Mouse (Mus musculus): Measurements from ENCODE around the gene Tex47.
A peak's percentile ranks its signal among the peaks of the same experiment; 100 is the strongest.

Gene Tex47

GRCm38 (mm10) chr5:7303819-7304218 lies at the start of gene Tex47:
Tex47 (plus strand) TSS chr5:7304119.
- DNase-seq: no peak

- no peak for DNase-seq
Observed at GRCm38 (mm10) chr5:7276659-7277455, 27.1 kb upstream of the Tex47 start.

- DNase-seq: no peak
Observed at GRCm38 (mm10) chr5:7284336-7284735, 19.6 kb upstream of the Tex47 start.

- DNase-seq: no peak
Observed at GRCm38 (mm10) chr5:7302969-7303368, 950 bp upstream of the Tex47 start.

- no peak for DNase-seq
Observed at GRCm38 (mm10) chr5:7325594-7325993, 21.7 kb downstream of the Tex47 start.

- DNase-seq: peak; percentile 11
Observed at GRCm38 (mm10) chr5:7344145-7345010, 40.5 kb downstream of the Tex47 start, which contains the start of gene Zfp804b. Zfp804b (minus strand) TSS chr5:7344756.

- DNase-seq: no peak
Observed at GRCm38 (mm10) chr5:7345011-7345389, 41.1 kb downstream of the Tex47 start.

Measured in liver (tissue).